Mouse (Mus musculus) hindbrain, embryonic 15.5 days (tissue): Measurements from ENCODE around the gene Vasp. TPM values are rescaled to one million over a fixed set of nuclear protein-coding genes. Genes with fewer than 3 reads are reported as not detected.
"Not testable (repeated sequence)": the region's sequence is repeated elsewhere in the genome, so short reads cannot be mapped to it uniquely, and the experiment has no call there.

Experiments
- ATAC-seq: fragments of 200-750 bp; cut with Nextera tagmentation; 2 replicates; pipeline ENCODE4 v1.8.0; 2017; ENCODE audit warnings: low read depth, moderate number of reproducible peaks, moderate TSS enrichment; ENCODE audit not compliant: low FRiP score
- H3K27ac ChIP-seq: fragments of 300-500 bp; sonication (generic); replicated peaks from 2 replicates; pipeline ENCODE4 v1.5.1; 2015; ENCODE audit warnings: mild to moderate bottlenecking, inconsistent platforms
- H3K27me3 ChIP-seq: fragments of 300-500 bp; sonication (generic); 2 replicates; pipeline ENCODE4 v1.6.1; 2015; ENCODE audit warnings: control low read depth, inconsistent platforms
- H3K36me3 ChIP-seq: fragments of 300-500 bp; sonication (generic); 2 replicates; pipeline ENCODE4 v1.6.1; 2015; ENCODE audit warnings: control low read depth, inconsistent platforms
- H3K4me1 ChIP-seq: fragments of 300-500 bp; sonication (generic); replicated peaks from 2 replicates; pipeline ENCODE4 v1.6.1; 2015; ENCODE audit warnings: control low read depth, inconsistent platforms
- H3K4me2 ChIP-seq: fragments of 300-500 bp; sonication (generic); 2 replicates; pipeline ENCODE4 v1.6.1; 2015; ENCODE audit warnings: moderate library complexity, mild to moderate bottlenecking, inconsistent platforms
- H3K4me3 ChIP-seq: fragments of 300-500 bp; sonication (generic); 2 replicates; pipeline ENCODE4 v1.5.1; 2015; ENCODE audit warnings: mild to moderate bottlenecking, inconsistent platforms
- H3K9ac ChIP-seq: fragments of 300-500 bp; sonication (generic); 2 replicates; pipeline ENCODE4 v1.6.1; 2015; ENCODE audit warnings: inconsistent platforms
- H3K9me3 ChIP-seq: fragments of 300-500 bp; sonication (generic); 2 replicates; pipeline ENCODE4 v1.6.1; 2016; ENCODE audit warnings: control low read depth, inconsistent platforms
- WGBS: fragments of 180-500 bp; shearing (Covaris S2); methylation state at CpG from one replicate; pipeline ENCODE4 v1.1.7; 2015; 5-methylcytosine and 5-hydroxymethylcytosine counted together
- polyA plus RNA-seq: library from polyadenylated mRNA; unstranded; fragments of >200 nt; fragmentation: Nextera tagmentation; extraction: Ambion mirVana; gene quantifications from 2 replicates; pipeline ENCODE4 v1.2.1, GENCODE M21; 2015

The Vasp gene
- polyA plus RNA-seq, 1 experiment from 2014 or later: 42.1 TPM

- H3K9ac ChIP-seq: peak overlapping the region; percentile 98; the same call in 1 of the 2 replicates
- H3K4me1 ChIP-seq: peaks cover 31% of the 10 kb centered on the region
- not testable (repeated sequence) for H3K36me3 ChIP-seq, ATAC-seq, H3K9me3 ChIP-seq
- 39% methylated on average over 6 of the region's 6 CpGs for WGBS
- H3K27me3 ChIP-seq: peaks cover 42% of the 10 kb centered on the region
- H3K4me2 ChIP-seq: peak overlapping the region; percentile 85
- 0 out of 2 replicates have a peak overlapping the region, but pooled peaks have one; percentile 93 for H3K27ac ChIP-seq
- peak overlapping the region; percentile 91 for H3K4me3 ChIP-seq
Observed at GRCm38 (mm10) chr7:19281680-19282304, 10.2 kb upstream of the Vasp start.

GRCm38 (mm10) chr7:19279581-19280114, 8.0 kb upstream of the Vasp start, which contains the start of gene Ppm1n:
Gene Ppm1n (minus strand): TSS chr7:19280064.
- Histone ChIP-seq H3K4me1 (peaks cover 23% of the 10 kb centered on the region), H3K4me2 (peak within 1 kb of the TSS; percentile 52), H3K4me3 (peak within 1 kb of the TSS; percentile 31), H3K27ac (no peak within 1 kb of the TSS), H3K36me3 (no peaks in the 10 kb centered on the region), H3K27me3 (peaks cover 42% of the 10 kb centered on the region), H3K9me3 (no peaks in the 10 kb centered on the region), H3K9ac (peak within 1 kb of the TSS; percentile 20; the same call in 1 of the 2 replicates)
- WGBS: under 1% methylated on average over 46 of the region's 46 CpGs
- ATAC-seq: no peak

- Histone ChIP-seq H3K27ac (no peak overlapping the region), H3K27me3 (peaks cover 46% of the 10 kb centered on the region), H3K9me3 (no peaks in the 10 kb centered on the region), H3K36me3 (no peaks in the 10 kb centered on the region), H3K4me2 (peak overlapping the region; percentile 52), H3K9ac (peak overlapping the region; percentile 20; the same call in 1 of the 2 replicates), H3K4me3 (peak overlapping the region; percentile 31), H3K4me1 (peaks cover 17% of the 10 kb centered on the region)
- no peak for ATAC-seq
- 4% methylated on average over 34 of the region's 34 CpGs for WGBS
Observed at GRCm38 (mm10) chr7:19279052-19279451, 7.4 kb upstream of the Vasp start.

GRCm38 (mm10) chr7:19276253-19276652, 4.6 kb upstream of the Vasp start:
- Histone ChIP-seq H3K4me1 (peaks cover 10% of the 10 kb centered on the region), H3K9me3 (no peaks in the 10 kb centered on the region), H3K4me3 (no peak overlapping the region), H3K4me2 (no peak overlapping the region), H3K27me3 (peaks cover 43% of the 10 kb centered on the region), H3K36me3 (no peaks in the 10 kb centered on the region), H3K27ac (no peak overlapping the region), H3K9ac (no peak overlapping the region)
- 51% methylated on average over 4 of the region's 4 CpGs for WGBS
- ATAC-seq: no peak

- peak; percentile 79 for ATAC-seq
Observed at GRCm38 (mm10) chr7:19272173-19272764, 652 bp upstream of the Vasp start.

GRCm38 (mm10) chr7:19270509-19271237, 944 bp downstream of the Vasp start:
- H3K27me3 ChIP-seq: peaks cover 5% of the 10 kb centered on the region; the same call in 1 of the 2 replicates

More at GRCm38 (mm10) chr7:19272173-19272764, 652 bp upstream of the Vasp start:
- Histone ChIP-seq H3K27ac (peak overlapping the region; percentile 88), H3K4me2 (peak overlapping the region; percentile 97), H3K4me1 (peaks cover 24% of the 10 kb centered on the region), H3K4me3 (peak overlapping the region; percentile 99), H3K27me3 (peaks cover 5% of the 10 kb centered on the region; the same call in 1 of the 2 replicates), H3K9me3 (no peaks in the 10 kb centered on the region), H3K9ac (peak overlapping the region; percentile 93), H3K36me3 (no peaks in the 10 kb centered on the region)
- WGBS: under 1% methylated on average over 36 of the region's 36 CpGs

GRCm38 (mm10) chr7:19269721-19270441, 1.7 kb downstream of the Vasp start:
- H3K4me2 ChIP-seq: peak overlapping the region; percentile 97
- no peaks in the 10 kb centered on the region for H3K9me3 ChIP-seq
- H3K9ac ChIP-seq: peak overlapping the region; percentile 93
- under 1% methylated on average over 19 of the region's 19 CpGs for WGBS
- peak; percentile 24; the same call in 1 of the 2 replicates for ATAC-seq
- no peaks in the 10 kb centered on the region for H3K36me3 ChIP-seq
- peaks cover 24% of the 10 kb centered on the region for H3K4me1 ChIP-seq
- peak overlapping the region; percentile 88 for H3K27ac ChIP-seq
- H3K4me3 ChIP-seq: peak overlapping the region; percentile 99
- H3K27me3 ChIP-seq: peaks cover 5% of the 10 kb centered on the region; the same call in 1 of the 2 replicates

More at GRCm38 (mm10) chr7:19270509-19271237, 944 bp downstream of the Vasp start:
- under 1% methylated on average over 17 of the region's 21 CpGs for WGBS
- Histone ChIP-seq H3K9me3 (no peaks in the 10 kb centered on the region), H3K4me2 (peak overlapping the region; percentile 97), H3K27ac (peak overlapping the region; percentile 88), H3K36me3 (no peaks in the 10 kb centered on the region), H3K9ac (peak overlapping the region; percentile 93), H3K4me1 (peaks cover 24% of the 10 kb centered on the region), H3K4me3 (peak overlapping the region; percentile 99)
- no peak for ATAC-seq

GRCm38 (mm10) chr7:19268993-19269681, 2.5 kb downstream of the Vasp start:
- no peak for ATAC-seq
- Histone ChIP-seq H3K36me3 (peaks cover 5% of the 10 kb centered on the region), H3K27me3 (no peaks in the 10 kb centered on the region), H3K27ac (peak overlapping the region; percentile 88), H3K4me2 (peak overlapping the region; percentile 97), H3K9me3 (no peaks in the 10 kb centered on the region), H3K4me3 (peak overlapping the region; percentile 99), H3K9ac (peak overlapping the region; percentile 93; the same call in 1 of the 2 replicates), H3K4me1 (peaks cover 24% of the 10 kb centered on the region)
- 55% methylated on average over 10 of the region's 10 CpGs for WGBS

- Histone ChIP-seq H3K9ac (0 out of 2 replicates have a peak overlapping the region, but pooled peaks have one; percentile 4), H3K36me3 (peaks cover 20% of the 10 kb centered on the region), H3K27ac (no peak overlapping the region), H3K4me2 (no peak overlapping the region), H3K9me3 (no peaks in the 10 kb centered on the region), H3K4me1 (peaks cover 24% of the 10 kb centered on the region), H3K4me3 (no peak overlapping the region), H3K27me3 (no peaks in the 10 kb centered on the region)
- no peak for ATAC-seq
- WGBS: 71% methylated on average over 10 of the region's 10 CpGs
Observed at GRCm38 (mm10) chr7:19267051-19267450, 4.6 kb downstream of the Vasp start.

- Histone ChIP-seq H3K4me2 (no peak overlapping the region), H3K27ac (no peak overlapping the region), H3K4me3 (no peak overlapping the region), H3K4me1 (peaks cover 24% of the 10 kb centered on the region), H3K36me3 (peaks cover 20% of the 10 kb centered on the region), H3K9ac (no peak overlapping the region), H3K9me3 (no peaks in the 10 kb centered on the region), H3K27me3 (no peaks in the 10 kb centered on the region)
- WGBS: 79% methylated on average over 10 of the region's 10 CpGs
- no peak for ATAC-seq
Observed at GRCm38 (mm10) chr7:19265928-19266822, 5.4 kb downstream of the Vasp start.
